Mouse (Mus musculus): ENCODE measurements at regions not wholly inside any gene's neighbourhood (a gene's known extent, or its start where the extent isn't known, plus 50 kb on each side); places are given as distances from the start of the nearest gene placed in this dataset.

- DNase-seq (ENCODE audit: low spot score), result no peak
These were observed 133.1 kb upstream of the Zc3h12c start for GRCm38 (mm10) chr9:52301521-52301920.

GRCm38 (mm10) chr9:52298329-52298728, 130.0 kb upstream of the Zc3h12c start:
- DNase-seq (ENCODE audit: low spot score), result no peak

GRCm38 (mm10) chr9:52294699-52295098, 126.3 kb upstream of the Zc3h12c start:
- DNase-seq (ENCODE audit: low spot score), result no peak

GRCm38 (mm10) chr9:52289069-52289468, 120.7 kb upstream of the Zc3h12c start:
- DNase-seq (ENCODE audit: low spot score), result no peak

- no peak for DNase-seq (ENCODE audit: low spot score)
These were observed 119.4 kb upstream of the Zc3h12c start for GRCm38 (mm10) chr9:52287761-52288275.

GRCm38 (mm10) chr9:52287246-52287651, 118.9 kb upstream of the Zc3h12c start:
- DNase-seq (ENCODE audit: low spot score), result peak; percentile 12

- no peak for DNase-seq (ENCODE audit: low spot score)
These were observed 117.7 kb upstream of the Zc3h12c start for GRCm38 (mm10) chr9:52286104-52286503.

- DNase-seq (ENCODE audit: low spot score), result no peak
These were observed 115.2 kb upstream of the Zc3h12c start for GRCm38 (mm10) chr9:52283558-52283957.

GRCm38 (mm10) chr9:52280995-52281394, 112.6 kb upstream of the Zc3h12c start:
- DNase-seq (ENCODE audit: low spot score), result no peak

GRCm38 (mm10) chr9:52280556-52280955, 112.2 kb upstream of the Zc3h12c start:
- DNase-seq (ENCODE audit: low spot score), result no peak

- no peak for DNase-seq (ENCODE audit: low spot score)
These were observed 110.3 kb upstream of the Zc3h12c start for GRCm38 (mm10) chr9:52278701-52279023.

- DNase-seq (ENCODE audit: low spot score), result no peak
These were observed 109.8 kb upstream of the Zc3h12c start for GRCm38 (mm10) chr9:52277954-52278700.

- DNase-seq (ENCODE audit: low spot score), result no peak
These were observed 105.6 kb upstream of the Zc3h12c start for GRCm38 (mm10) chr9:52273994-52274393.

- no peak for DNase-seq (ENCODE audit: low spot score)
These were observed 104.3 kb upstream of the Zc3h12c start for GRCm38 (mm10) chr9:52272668-52273067.

- DNase-seq (ENCODE audit: low spot score), result no peak
These were observed 103.2 kb upstream of the Zc3h12c start for GRCm38 (mm10) chr9:52271345-52272116.

GRCm38 (mm10) chr9:52261538-52261937, 93.2 kb upstream of the Zc3h12c start:
- no peak for DNase-seq (ENCODE audit: low spot score)

GRCm38 (mm10) chr9:52259459-52259858, 91.1 kb upstream of the Zc3h12c start:
- DNase-seq (ENCODE audit: low spot score), result no peak

- DNase-seq (ENCODE audit: low spot score), result no peak
These were observed 87.3 kb upstream of the Zc3h12c start for GRCm38 (mm10) chr9:52255692-52256091.

- no peak for DNase-seq (ENCODE audit: low spot score)
These were observed 86.1 kb upstream of the Zc3h12c start for GRCm38 (mm10) chr9:52254475-52254874.

GRCm38 (mm10) chr9:52251455-52251854, 83.1 kb upstream of the Zc3h12c start:
- no peak for DNase-seq (ENCODE audit: low spot score)

GRCm38 (mm10) chr9:52246712-52247111, 78.3 kb upstream of the Zc3h12c start:
- no peak for DNase-seq (ENCODE audit: low spot score)

GRCm38 (mm10) chr9:52244081-52244480, 75.7 kb upstream of the Zc3h12c start:
- no peak for DNase-seq (ENCODE audit: low spot score)

GRCm38 (mm10) chr9:52243032-52243431, 74.7 kb upstream of the Zc3h12c start:
- no peak for DNase-seq (ENCODE audit: low spot score)
